Mouse (Mus musculus): ENCODE results near the gene Lmo4.

The Lmo4 gene

DNA sequence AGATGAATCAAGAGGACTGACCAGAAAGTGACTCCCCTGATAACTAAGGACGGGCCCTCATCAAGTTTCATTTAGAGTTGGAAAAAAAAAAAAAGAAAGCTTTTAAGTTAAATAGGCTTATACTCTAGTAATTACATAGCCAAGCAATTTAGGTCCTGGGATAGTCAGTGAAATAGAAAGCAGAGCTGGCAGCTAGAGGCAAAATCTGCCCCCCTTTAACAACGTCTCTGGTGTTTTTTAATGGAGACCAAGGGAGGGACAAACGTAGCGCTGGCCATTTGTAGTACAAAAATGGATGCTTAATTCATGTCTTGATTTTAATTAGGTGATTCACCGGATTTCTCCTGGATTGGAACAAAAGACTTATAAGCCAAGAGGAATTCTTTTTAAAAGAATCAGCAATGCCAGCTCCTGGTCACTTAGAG, 1.0 kb downstream of the Lmo4 start:
- DNase-seq (ENCODE audit: low read depth, low spot score) = no peak

DNA sequence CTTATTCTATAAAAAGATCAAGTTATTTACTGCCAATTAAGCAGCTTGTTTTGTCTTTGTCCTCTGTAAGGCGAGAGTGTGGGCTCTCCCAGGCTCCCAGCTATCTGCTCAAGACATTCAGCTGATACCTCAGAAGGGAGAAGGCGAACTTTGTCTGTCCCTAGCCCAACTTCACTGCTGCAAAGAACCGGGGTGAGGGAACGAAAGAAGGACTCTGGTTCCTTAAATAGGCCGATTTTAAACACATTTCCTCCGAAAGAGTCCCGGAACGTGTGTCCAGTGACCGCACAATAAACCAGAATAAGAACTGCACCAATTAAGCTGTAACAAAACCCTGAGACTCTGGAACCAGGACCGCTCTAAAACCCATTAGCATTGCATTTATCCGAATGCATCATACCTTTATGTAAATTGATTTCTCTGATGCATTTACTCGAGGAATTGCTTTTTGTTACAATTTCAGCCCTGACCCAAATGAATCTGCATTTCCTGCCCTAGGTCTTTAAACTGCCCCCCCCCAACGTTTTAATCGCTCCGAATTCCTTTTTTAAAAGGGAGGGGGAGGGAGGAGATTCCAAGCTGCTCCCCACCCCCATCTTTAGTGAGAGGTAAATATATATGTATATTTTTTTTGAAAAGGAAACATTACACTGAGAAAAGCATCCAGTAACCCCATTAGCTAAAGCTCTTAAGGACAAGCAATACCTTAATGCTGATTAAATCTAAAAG, 1.6 kb downstream of the Lmo4 start:
- peak; percentile 29 for DNase-seq (ENCODE audit: low read depth, low spot score)

DNA sequence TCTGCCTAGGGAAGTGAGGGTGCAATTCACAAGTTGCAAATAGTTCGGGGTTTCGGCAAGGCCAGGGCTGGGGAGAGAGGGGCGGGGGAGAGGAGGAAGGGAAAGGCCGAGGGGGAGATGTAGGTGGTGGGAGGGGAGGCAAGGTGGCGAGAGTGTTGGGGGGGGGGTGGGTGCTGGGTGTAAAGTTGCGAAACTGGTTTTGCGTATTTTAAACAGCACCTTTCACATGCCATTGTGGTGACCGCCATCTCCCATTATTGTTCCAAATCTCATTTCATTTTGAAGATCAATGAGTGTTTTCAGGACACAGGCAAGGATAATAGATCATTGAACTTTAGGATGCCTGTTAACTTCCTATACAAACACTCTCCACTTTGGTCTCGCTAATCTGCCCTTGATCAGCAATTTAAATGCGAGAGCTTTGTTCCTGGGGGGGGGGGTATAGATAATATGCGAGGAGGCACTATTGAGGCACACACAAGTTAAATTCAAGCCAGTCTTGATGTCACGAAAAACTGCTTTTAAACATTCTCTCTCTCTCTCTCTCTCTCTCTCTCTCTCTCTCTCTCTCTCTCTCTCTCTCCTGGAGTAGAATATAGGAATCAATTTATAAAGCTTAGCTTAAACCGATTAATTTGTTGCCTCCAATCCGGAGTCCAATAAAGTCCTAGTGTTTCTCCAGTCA, 2.3 kb downstream of the Lmo4 start:
- DNase-seq (ENCODE audit: low read depth, low spot score) = no peak

DNA sequence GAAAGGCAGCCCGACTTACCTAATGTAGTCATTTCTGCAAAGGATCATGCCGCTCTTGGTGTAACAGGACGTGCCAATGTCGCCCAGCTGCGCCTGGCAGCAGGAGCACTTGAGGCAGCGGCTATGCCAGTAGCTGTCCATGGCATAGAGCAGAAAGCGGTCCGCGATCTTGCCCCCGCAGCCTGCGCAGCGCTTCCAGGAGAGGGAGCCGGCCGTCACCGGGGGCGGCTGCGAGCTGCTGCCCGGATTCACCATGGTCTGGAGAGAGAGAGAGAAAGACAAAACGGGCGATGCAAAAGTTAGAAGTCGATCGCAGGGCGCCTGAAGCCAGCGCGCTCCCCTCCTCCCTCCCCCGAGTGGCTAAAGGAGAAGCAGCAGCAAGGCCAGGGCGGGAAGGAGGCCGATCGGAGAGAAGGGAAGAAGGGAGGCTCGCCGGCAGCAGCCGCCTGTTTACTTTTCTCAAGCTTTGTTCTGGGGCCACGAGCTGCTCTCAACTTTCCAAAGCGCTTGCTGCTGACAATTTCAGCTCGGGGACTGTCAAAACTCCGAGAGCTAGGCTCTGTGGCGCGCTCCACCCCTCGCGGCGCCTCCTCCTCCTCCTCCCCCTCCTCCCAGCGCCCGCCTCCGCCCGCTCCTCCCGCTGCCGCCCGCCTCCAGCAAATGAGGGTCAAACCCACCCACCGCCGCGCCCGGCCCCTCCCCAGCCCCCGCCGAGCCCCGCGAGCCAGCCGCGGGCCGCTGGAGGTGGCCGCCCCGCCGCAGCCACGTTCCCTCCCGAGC, 3.0 kb downstream of the Lmo4 start:
- DNase-seq (ENCODE audit: low read depth, low spot score) = peak; percentile 20

DNA sequence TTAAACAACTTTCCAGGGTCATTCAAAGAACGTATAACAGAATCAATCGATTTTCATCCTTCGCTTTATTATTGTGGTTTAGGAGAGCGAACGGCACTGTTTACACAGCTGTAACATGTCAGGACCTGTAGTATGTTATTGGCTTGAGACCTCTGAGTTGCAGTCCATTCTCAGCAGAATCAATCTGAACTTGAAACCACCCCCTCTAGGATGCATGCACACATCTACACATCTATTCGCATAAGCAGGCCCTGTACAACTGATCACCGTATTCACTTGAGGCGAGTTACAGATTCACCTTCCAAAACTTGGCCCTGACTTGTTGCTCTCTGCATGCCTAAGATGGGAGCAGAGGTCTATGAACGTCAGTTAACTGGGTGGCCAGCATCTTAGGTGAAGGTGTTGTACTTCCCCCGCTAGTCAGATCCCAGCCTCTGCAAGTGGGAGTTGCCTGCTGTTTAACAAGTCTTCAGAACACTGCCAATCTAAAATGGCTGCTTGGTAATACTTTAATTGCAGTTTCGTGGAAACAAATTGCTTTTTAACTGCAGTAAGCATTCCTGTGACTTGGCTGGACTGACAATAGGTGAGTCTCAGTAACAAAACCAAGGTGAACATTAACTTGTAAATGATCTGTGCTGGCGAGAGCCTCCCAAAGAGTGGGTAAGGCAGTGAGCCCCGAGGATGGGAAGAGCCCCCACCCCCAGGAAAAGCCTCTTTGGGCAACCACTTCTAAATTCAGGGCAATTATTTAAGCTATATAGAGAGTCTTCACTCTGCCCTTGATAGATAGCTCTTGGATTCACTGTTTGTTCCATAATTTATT, 19.5 kb downstream of the Lmo4 start:
- DNase-seq (ENCODE audit: low read depth, low spot score) = no peak

DNA sequence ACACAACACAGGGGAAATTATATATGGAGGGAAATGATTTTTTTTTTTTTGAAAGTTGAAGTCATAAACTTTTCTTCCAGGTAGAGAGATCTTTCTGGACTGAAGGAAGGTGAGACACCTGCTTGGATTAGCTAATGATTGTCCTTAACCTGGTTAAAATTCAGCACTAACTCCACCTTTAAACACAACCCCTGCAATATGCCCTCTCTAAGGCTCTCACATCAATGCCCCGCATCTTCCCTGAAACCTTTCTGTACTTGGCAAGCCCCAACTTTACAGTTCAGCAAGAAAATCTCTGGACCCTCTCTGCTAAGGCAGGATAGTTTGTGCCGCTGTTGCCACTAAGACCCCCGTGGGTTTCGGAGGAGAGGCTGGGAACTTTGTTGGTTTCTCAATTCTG, 20.1 kb downstream of the Lmo4 start:
- DNase-seq (ENCODE audit: low read depth, low spot score) = no peak

DNA sequence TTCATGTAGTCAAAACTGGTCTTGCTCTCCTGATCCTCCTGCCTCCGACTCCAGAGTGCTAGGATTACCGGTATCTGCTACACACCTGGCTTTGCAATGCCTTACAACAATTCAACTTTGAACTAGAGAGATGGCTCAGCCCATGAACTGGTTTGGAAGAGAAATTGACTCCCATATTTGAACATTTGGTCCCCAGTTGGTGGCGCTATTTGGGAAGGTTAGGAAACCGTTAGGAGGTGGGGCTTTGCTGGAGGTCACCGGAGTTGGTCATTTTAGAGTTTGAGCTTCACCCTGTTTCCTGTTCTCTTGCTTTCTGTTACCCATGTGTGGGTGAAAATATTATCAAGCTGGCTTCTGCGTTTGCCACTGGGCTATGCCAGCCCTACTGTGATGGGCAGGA, 22.8 kb downstream of the Lmo4 start:
- no peak for DNase-seq (ENCODE audit: low read depth, low spot score)

DNA sequence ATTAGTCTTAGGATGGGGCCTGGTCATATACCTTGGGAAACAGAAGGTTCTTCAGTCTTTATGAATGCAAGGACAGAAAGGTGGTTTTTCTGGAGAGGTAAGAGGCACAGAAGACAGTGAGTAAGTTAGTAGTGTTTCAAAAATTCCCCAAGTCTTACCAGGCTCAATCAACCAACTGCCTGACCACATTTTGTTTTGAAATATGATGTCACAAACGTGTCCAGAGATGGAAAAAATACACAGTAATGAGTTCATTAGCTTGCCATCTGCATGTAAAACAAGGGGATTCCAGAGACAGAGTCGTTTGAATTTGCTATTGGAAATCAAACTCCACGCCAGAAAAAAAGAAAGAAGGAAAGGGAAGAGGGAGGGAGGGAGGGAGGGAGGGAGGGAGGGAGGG, 26.1 kb downstream of the Lmo4 start:
- no peak for DNase-seq (ENCODE audit: low read depth, low spot score)

DNA sequence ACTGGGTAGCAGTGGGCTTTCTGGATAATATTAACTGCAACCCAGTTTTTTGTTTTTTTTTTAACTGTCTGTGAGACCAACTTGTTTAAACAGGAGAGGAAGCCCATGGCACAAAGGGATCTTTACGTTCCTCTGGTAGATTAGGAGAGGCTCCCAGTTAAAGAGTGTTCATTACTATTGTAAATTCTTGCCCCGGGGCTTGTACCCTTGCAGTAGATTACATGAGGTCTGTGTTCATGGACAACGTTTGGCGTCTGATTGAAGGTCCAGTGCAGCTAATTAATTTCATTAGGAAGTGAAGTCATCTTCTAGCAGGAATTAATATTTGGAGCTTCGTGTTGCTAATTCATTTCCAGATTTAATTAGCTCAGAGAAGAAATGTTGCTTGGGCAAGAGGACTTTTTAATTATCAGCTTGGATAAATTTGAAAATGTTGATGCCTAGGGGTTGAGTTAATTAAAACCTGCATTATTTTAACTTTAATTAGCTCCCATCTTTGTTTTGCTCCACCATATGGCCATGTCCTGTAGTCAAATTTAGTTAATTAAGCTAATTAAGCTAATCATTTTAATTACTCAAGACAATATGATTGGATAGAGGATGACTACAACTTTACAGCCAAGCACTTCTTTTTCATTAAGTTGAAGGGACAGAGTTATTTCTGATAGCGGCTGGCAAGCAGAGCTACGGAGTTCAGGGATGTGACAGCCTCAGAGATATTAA, 31.0 kb downstream of the Lmo4 start:
- DNase-seq (ENCODE audit: low read depth, low spot score) = no peak

DNA sequence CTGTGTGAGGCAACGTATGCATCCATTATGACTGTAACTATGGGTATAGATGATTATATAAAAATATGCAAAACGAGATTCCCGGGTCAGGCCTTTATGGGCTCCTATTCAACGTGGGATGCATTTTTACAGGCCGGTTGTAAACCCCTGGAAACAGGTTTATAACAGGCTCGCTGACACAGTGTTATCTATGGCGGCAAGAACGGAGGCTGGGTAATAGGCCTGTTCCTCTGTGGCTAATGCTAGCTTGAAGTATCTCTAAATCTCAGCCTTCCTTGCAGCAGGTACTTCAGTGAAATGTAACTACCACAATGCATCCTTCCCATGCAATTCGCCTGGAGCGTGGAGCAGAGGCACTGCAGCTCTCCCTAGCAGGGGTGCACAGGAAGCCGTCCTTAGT, 31.9 kb downstream of the Lmo4 start:
- no peak for DNase-seq (ENCODE audit: low read depth, low spot score)

DNA sequence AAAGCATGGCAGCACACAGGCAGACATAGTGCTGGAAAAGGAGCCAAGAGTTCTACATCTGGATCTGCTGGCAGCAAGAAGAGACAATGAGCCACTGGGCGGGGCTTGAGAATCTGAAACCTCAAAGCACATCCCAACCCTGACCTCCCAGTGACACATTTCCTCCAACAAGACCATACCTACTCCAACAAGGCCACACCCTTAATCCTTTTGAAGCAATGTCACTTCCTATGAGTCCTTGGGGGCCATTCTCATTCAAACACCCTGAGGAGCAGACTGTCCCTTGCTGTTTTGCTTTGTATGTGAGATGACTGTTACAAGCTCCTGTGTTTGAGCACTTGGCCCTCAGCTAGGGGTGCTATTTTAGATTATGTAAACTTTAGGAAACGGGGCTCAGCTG, 33.3 kb downstream of the Lmo4 start:
- DNase-seq (ENCODE audit: low read depth, low spot score) = no peak

DNA sequence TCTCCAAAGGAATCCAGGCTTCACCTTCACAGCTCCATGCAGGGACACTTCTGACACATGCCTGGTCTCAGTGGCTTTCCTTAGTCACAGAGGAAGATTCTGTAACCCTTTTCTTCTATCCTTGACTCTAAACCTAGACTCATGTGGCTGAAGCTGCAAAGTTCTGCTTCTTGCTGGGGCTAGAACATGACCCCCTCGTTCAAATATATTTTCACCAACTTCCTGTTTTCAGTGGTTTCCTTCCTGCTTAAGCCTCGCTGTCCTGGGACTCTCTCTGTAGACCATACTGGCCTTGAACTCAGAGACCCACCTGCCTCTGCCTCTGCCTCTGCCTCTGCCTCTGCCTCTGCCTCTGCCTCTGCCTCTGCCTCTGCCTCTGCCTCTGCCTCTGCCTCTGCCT, 34.5 kb downstream of the Lmo4 start:
- no peak for DNase-seq (ENCODE audit: low read depth, low spot score)

DNA sequence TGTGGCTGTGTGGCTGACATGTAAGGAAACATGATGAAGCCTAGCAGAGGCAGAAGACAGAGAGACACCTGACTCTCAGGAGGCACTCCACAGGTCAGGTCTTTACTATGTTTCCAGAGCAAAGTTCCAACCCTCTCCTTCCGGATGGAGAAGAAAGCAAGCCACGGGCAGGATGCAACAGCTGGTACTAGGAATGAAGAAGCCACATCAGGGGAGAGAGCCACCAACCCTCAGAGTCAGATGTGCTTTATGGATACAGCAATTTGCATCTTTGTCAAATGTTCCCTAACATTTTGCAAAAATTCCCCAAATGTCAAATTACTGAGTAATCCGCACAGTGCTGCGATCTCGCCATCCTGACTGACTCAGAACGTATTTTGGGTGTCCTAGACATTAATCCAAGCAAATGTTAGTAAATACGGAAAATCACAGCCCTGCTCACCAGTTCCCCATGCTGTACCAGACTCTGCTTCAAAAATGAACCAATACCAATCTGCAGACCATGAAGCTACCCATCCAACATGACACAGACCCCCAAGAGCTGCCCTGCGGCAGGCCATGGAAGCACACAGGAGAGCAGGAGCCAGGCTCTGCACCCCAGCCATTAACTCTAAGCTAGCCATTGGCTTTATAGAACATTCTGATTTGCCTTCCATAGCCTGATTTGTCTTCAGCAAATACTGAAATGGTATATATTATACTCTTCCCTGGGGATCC, 38.4 kb downstream of the Lmo4 start:
- no peak for DNase-seq (ENCODE audit: low read depth, low spot score)

DNA sequence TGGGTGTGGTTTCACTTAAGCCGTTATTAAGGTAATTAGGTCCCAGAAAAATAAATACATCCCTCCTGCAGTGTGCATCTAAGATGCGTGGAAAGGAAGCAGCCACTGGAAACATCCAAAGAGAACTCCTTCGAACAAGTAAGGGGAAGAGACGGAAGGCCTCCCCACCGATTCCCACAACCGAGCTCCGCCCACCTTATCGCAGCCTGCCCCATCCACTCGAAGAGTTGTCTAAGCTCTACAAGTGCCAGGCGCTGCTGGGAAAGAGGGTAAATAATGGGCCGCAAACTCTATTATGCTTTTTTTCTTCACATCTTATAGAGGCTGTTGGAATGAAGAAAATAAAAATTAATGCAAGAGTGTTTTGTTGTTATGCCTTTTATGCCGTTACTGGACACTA, 39.6 kb downstream of the Lmo4 start:
- DNase-seq (ENCODE audit: low read depth, low spot score) = no peak

DNA sequence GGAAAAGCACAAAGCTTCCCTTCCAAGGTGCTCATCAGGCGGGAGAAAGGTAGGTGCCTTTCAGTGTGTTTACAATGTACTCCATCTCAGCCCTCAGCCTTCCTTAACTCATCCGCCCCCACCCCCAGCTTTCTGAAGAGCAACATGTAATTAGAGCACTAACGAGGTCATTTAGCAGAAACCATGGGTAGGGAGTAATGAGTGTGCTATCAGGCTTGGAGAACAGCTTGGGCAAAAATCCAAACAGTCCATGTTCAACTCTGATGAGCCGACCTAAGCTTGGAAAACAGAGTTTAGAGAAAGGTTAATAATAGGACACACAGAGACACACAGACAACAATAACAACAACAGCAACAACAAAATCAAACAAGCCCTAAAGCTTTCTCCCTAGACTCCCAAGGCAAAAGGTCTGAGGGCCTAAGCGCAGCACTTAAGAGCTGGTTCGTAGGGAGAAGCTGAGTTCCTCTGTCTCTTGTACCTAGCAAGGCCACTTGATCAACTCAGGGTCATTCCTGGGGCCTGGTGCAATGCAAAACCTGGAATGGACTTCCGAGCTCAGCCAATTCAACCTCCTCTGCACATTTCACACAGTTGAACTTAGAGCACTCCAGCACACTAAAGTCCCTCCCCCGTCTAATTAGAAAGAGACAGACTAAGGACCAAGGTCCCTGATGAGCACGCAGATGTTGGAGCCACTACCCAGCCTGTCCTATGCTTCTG, 40.2 kb downstream of the Lmo4 start:
- DNase-seq (ENCODE audit: low read depth, low spot score) = no peak

DNA sequence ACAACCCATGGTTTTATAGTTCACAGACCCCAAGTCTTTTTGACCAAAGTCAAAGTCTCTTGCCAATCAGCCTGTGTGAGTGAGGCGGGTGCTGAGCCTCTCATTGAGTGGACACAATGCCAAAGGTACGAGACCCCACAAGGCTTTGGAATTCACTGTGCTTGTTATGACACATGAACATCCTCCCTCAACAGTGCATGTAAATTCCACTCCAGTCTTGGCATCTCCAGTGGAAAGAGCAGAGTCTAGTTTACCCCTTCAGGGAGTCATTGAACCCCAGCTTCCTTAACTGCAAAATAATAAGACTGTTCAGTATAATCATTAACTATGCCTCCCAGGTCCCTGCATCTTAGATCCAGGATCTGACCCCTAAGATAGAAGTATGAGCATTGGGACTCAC, 41.3 kb downstream of the Lmo4 start:
- DNase-seq (ENCODE audit: low read depth, low spot score) = no peak

DNA sequence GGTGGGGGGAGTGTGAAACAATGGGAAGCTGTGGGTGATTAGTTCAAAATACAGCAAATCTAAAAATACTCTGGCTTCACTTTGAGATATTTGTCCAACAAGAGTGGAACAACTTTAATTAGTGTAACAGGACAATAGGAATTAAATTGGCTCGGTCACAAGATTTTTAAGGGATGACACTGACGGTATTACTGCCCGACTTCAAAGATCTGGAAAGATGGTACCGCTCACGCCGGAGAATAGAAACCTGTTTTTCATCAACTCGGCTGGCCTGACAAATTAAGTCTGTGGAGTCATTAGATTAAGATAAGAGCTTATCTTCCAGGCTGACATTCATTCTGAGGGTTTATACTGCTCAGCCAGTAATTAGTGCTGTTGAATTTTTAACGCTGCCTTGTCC, 42.9 kb downstream of the Lmo4 start:
- DNase-seq (ENCODE audit: low read depth, low spot score) = no peak

DNA sequence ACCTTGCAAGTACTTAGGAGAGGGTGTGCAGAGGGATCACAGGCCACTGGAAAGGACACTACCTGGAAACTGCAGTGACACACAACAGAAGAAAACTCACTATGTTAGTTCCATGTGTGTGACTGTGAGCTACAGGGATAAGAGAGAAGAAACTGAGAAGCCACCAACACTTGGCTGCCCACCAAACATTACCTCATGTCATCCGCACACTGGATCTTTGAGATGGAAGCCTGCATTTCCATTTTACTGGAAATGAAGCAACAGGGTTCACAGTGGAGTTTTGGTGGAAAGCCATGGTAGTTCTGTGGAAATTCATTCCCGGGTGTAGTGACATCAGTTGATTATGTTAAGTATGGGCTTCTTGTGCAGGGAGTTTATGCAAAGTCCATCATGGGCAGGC, 43.8 kb downstream of the Lmo4 start:
- no peak for DNase-seq (ENCODE audit: low read depth, low spot score)

DNA sequence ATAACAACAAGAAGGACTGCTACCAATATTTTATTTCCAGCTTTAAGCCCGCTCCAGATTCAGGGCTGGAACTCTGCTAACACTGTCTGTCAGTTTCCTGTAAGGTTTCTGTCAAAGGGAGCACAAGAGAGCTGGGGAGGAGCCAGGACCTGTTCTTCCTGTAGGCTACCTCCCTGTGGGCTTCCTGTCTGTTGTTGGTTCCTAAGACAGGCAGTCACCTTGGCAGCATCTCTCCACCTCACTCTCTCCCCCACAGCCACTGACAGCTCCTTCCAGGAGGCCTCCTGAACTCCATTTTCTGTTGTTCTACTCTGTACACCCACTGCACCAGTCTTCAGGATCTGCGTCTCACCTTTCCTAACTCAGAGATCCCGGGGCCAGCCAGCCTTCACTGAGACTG, 49.3 kb downstream of the Lmo4 start:
- DNase-seq (ENCODE audit: low read depth, low spot score) = no peak

DNA sequence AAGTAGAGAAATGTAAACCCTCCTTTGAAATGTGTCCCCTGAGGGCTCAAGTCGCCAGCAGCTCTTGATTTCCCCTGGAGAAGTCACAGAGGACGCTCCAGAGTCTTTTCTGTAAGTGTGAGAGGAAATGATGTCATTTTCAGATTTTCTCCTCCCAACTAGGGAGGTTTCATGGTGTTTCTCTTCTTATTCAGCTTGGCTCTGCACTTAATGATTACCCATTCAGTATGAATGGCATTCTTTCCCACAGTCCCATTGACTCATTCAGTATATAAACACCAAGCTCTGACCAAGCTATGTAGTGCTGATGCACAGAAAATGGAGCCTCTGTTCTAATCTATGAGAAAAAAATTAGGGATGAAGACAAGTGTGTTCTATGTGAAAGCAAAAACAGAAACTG, 51.6 kb downstream of the Lmo4 start:
- DNase-seq (ENCODE audit: low read depth, low spot score) = no peak

Data from retina, postnatal 7 days (tissue).